Mouse (Mus musculus) ovary, postnatal 36 days (tissue): Measurements from ENCODE around the gene Cyp3a16.
"Not testable (repeated sequence)": the region's sequence is repeated elsewhere in the genome, so short reads cannot be mapped to it uniquely, and the experiment has no call there.

Experiments used
- DNase-seq: peaks from one replicate; pipeline ENCODE4 v3.0.0; 2022; ENCODE audit warnings: low spot score, mixed read lengths

Gene Cyp3a16

GRCm38 (mm10) chr5:145469623-145470022 is at the start of gene Cyp3a16:
Gene Cyp3a16 (minus strand): TSS chr5:145469723.
- DNase-seq = not testable (repeated sequence)

GRCm38 (mm10) chr5:145490300-145490699 is 20.8 kb upstream of the Cyp3a16 start:
- no peak for DNase-seq

- DNase-seq = no peak
Observed at GRCm38 (mm10) chr5:145464304-145465088, 5.0 kb downstream of the Cyp3a16 start.

GRCm38 (mm10) chr5:145462321-145462720 is 7.2 kb downstream of the Cyp3a16 start:
- no peak for DNase-seq

- DNase-seq = no peak
Observed at GRCm38 (mm10) chr5:145454389-145454788, 15.1 kb downstream of the Cyp3a16 start.

- DNase-seq = no peak
Observed at GRCm38 (mm10) chr5:145433688-145434087, 35.8 kb downstream of the Cyp3a16 start.

- no peak for DNase-seq
Observed at GRCm38 (mm10) chr5:145431004-145431403, 38.5 kb downstream of the Cyp3a16 start.

GRCm38 (mm10) chr5:145422287-145422686 is 47.2 kb downstream of the Cyp3a16 start:
- DNase-seq = no peak

GRCm38 (mm10) chr5:145415416-145415815 is 54.1 kb downstream of the Cyp3a16 start:
- not testable (repeated sequence) for DNase-seq
